Mouse (Mus musculus) liver, adult 2 months (tissue): ENCODE results near the gene Phf13. TPM values are rescaled to one million over a fixed set of nuclear protein-coding genes. Genes with fewer than 3 reads are reported as not detected.
A peak's percentile ranks its signal among the peaks of the same experiment; 100 is the strongest.

Experiments
- DNase-seq: peaks from one replicate; pipeline ENCODE4 v3.0.0-alpha.2; 2011; ENCODE audit warnings: low read depth, low spot score; ENCODE audit errors: extremely low read depth
- H3K27ac ChIP-seq: fragments of 200-500 bp; replicated peaks from 2 replicates; pipeline ENCODE4 v1.5.1; 2012; ENCODE audit warnings: low read depth, mild to moderate bottlenecking, control low read depth, inconsistent platforms, low read length; ENCODE audit not compliant: insufficient read depth
- H3K27me3 ChIP-seq: fragments of 200-500 bp; 2 replicates; pipeline ENCODE4 v1.6.1; 2012; ENCODE audit warnings: mild to moderate bottlenecking, moderate library complexity, low read length, inconsistent platforms; ENCODE audit not compliant: control insufficient read depth, insufficient read depth
- H3K36me3 ChIP-seq: fragments of 200-500 bp; 2 replicates; pipeline ENCODE4 v1.6.1; 2012; ENCODE audit warnings: low read length, inconsistent platforms; ENCODE audit not compliant: control insufficient read depth, insufficient read depth
- H3K4me1 ChIP-seq: fragments of 200-500 bp; 2 replicates; pipeline ENCODE4 v1.6.1; 2011; ENCODE audit warnings: low read length; ENCODE audit not compliant: control insufficient read depth, insufficient read depth
- H3K4me3 ChIP-seq: fragments of 200-500 bp; 2 replicates; pipeline ENCODE4 v1.5.1; 2011; ENCODE audit warnings: low read depth, mild to moderate bottlenecking, control low read depth, low read length, moderate library complexity; ENCODE audit not compliant: insufficient read depth
- H3K79me2 ChIP-seq: fragments of 200-500 bp; 2 replicates; pipeline ENCODE4 v1.6.1; 2012; ENCODE audit warnings: inconsistent platforms, mild to moderate bottlenecking, low read length, moderate library complexity; ENCODE audit not compliant: control insufficient read depth, insufficient read depth
- H3K9ac ChIP-seq: fragments of 200-500 bp; 2 replicates; pipeline ENCODE4 v1.6.1; 2012; ENCODE audit warnings: low read depth, mild to moderate bottlenecking, control low read depth, inconsistent platforms, low read length
- CTCF ChIP-seq: fragments of 200-500 bp; IDR thresholded peaks from 2 replicates; pipeline ENCODE4 v1.5.1; 2011; ENCODE audit warnings: low read depth, low read length, control low read depth
- POLR2A ChIP-seq: fragments of 200-500 bp; IDR thresholded peaks from 2 replicates; pipeline ENCODE4 v1.6.1; 2011; ENCODE audit warnings: low read length, control low read depth; ENCODE audit not compliant: insufficient read depth; ENCODE audit errors: extremely low read depth
- WGBS: fragments of 180-500 bp; shearing (Covaris S2); methylation state at CpG from one replicate; pipeline ENCODE4 v1.1.7; 2018; 5-methylcytosine and 5-hydroxymethylcytosine counted together
- polyA plus RNA-seq: library from polyadenylated mRNA; depleted of rRNA; stranded (reverse); fragments of >200 nt; gene quantifications from 2 replicates; pipeline ENCODE4 v1.2.3, GENCODE M21; 2012
- total RNA-seq: library from RNA; depleted of rRNA; stranded (reverse); fragments of >200 nt; gene quantifications from 2 replicates; pipeline ENCODE4 v1.2.3, GENCODE M21; 2014

Gene Phf13
- total and polyA plus RNA-seq, 2 experiments, result 1.3 to 2.7 TPM

DNA sequence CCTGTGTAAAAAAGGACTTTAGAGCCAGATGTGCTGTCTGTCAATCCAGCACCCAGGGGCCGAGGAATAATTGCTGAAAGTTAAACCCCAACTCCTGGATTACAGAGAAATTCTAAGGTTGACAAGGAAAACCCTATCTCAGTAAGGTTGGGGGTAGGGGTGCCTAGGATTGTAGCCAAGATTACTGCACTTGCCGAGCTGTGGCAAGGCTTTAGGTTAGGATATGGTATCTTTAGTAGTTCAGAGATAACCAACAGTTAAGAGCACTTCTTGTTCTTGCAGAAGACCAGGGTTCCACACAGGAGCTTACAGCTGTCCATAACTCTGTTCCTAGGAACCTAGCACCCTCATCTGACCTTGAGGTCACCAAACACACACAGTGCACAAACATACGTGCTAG is 1.6 kb upstream of the Phf13 start:
- H3K9ac ChIP-seq, result no peak overlapping the region
- no peak overlapping the region for H3K4me3 ChIP-seq
- H3K36me3 ChIP-seq, result no peaks in the 10 kb centered on the region
- TF ChIP-seq CTCF, result no peak
- H3K27ac ChIP-seq, result no peak overlapping the region
- no peaks in the 10 kb centered on the region for H3K27me3 ChIP-seq
- no peaks in the 10 kb centered on the region for H3K4me1 ChIP-seq
- WGBS, result 28% methylated on average over 3 of the region's 3 CpGs
- 0 out of 2 replicates have a peak, but pooled peaks cover 7% of the 10 kb centered on the region for H3K79me2 ChIP-seq
- DNase-seq, result no peak

DNA sequence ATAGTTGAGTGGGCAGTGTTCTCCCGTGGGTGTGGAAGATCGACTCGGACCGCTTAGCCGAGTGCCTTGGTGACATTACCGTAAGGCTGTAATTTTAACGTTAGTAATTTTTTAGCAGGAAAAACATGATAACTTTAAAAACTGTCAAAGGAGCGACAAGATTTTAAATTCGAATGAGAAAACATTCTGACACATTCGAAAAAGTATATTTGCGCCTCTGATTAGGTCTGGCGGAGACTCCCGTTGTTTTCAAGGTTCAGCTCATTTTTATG is 829 bp upstream of the Phf13 start:
- Histone ChIP-seq H3K36me3 (no peaks in the 10 kb centered on the region), H3K27me3 (no peaks in the 10 kb centered on the region), H3K4me1 (no peaks in the 10 kb centered on the region), H3K4me3 (peak overlapping the region; percentile 87), H3K9ac (peak overlapping the region; percentile 87), H3K27ac (peak overlapping the region; percentile 81), H3K79me2 (0 out of 2 replicates have a peak, but pooled peaks cover 7% of the 10 kb centered on the region)
- under 1% methylated on average over 13 of the region's 13 CpGs for WGBS
- DNase-seq, result no peak
- TF ChIP-seq POLR2A (no peak), CTCF (no peak)

DNA sequence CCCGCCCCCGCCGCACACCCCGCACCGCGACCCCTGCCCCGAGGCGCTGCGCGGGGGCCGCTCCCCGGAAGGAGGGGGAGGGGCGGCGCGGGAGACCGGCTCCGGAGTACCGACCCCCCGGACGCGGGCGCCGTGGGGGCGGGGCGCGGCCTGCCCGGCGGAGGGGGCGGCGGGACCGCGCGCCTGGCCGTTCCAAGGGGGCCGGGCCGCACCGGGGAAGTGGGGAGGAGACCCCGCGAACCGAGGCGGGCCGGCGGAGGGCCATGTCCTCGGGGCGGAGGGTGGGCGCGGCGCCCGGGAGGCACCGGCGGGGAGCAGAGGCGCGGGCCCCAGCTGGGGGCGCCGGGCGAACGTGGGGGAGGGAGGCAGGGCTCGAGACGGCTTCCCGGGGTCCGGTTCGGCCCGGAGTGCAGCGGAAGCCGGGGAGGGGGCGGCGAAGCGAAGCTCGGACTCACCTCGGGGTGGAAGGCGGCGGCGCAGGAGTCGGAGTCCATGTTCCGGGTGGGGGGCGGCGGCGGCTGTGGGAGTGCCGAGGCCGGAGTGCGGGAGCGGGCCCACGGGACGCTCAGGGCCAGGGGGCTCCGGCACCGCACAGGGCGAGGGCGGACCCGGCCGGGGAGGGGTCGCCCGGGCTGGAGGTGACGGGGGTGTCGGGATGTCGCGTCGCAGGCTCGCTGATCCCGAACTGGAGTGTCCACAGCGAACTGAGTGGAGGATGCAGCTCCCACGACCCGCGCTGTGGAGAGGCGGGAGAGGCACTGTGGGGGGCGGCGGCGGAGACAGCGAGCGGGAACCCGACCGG is 486 bp downstream of the Phf13 start:
- H3K36me3 ChIP-seq, result no peaks in the 10 kb centered on the region; the same call in 1 of the 2 replicates
- DNase-seq, result no peak
- WGBS, result under 1% methylated on average over 80 of the region's 111 CpGs
- TF ChIP-seq CTCF, result no peak
- TF ChIP-seq POLR2A, result 0 out of 2 replicates have a peak, but pooled peaks have one; percentile 40
- peak overlapping the region; percentile 37; the same call in 1 of the 2 replicates for H3K27ac ChIP-seq
- H3K4me1 ChIP-seq, result no peaks in the 10 kb centered on the region
- 0 out of 2 replicates have a peak, but pooled peaks cover 7% of the 10 kb centered on the region for H3K79me2 ChIP-seq
- no peaks in the 10 kb centered on the region for H3K27me3 ChIP-seq
- peak overlapping the region; percentile 91 for H3K9ac ChIP-seq
- peak overlapping the region; percentile 93 for H3K4me3 ChIP-seq

DNA sequence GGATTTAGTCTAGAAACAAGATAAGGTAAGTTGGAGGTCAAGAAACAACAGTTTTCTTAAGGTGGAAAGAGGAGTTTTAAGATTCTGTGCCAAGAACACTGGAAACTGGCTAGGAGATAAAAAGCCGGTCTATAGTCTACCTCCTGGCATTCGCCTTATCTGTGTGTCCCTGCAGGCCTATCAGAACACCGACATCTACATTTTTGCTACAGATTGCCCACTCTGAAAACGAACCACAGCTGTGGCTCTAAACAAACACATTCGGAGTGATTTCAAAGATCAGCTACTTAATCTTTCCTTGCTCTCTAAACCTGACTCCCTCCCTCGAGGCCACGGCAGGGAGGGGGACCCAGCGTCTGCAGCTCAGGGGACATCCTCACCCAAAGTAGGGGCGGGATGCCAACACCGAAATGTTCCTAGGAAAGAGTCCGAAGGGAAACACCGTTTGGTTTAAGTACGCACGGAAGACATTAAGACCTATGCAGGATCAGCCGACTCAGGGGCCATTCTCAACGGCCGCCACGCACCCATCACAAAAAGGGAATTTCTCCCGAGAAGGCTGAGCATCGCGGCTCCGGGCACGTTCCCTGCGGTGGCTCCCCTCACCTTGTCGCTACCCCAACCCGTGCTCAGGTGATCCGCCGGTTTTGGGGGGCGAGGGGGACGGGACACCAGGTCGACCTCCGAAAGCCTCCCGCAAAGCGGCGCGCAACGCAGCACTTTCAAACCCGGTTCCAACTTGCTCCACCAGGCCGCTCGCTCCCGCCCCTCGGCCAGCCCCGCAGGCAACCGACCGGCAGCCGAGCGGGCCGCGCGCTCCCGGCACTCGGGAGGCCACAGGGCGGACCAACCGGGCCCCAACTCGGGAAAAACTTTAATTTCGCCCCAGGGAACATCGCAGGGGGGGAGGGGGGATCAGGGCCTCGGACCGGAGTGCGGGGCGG is 1.6 kb downstream of the Phf13 start:
- H3K27ac ChIP-seq, result no peak overlapping the region
- H3K9ac ChIP-seq, result peak overlapping the region; percentile 91
- peak overlapping the region; percentile 93 for H3K4me3 ChIP-seq
- no peaks in the 10 kb centered on the region for H3K27me3 ChIP-seq
- H3K36me3 ChIP-seq, result no peaks in the 10 kb centered on the region; the same call in 1 of the 2 replicates
- H3K79me2 ChIP-seq, result 0 out of 2 replicates have a peak, but pooled peaks cover 7% of the 10 kb centered on the region
- no peaks in the 10 kb centered on the region for H3K4me1 ChIP-seq
- WGBS, result 13% methylated on average over 60 of the region's 61 CpGs
- TF ChIP-seq CTCF (no peak), POLR2A (no peak)
- DNase-seq, result no peak

DNA sequence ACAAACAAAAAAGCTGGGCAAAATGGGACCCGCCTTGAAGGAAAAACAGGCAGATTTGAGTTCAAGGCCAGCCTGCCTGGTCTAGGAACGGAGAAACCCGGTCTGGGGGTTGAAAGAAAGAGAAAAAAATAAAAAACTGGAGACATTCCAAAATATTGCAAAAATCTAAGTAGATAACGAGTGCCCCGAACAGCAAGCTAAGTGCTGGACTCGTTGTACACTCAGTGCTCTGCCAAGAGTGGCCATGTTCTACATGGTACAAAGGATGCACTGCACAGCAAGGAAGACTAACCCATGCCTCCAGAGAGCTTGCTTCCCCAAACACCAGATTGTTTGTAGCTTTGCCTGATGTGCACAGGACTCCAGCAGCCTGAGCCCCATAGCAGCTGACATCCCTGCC is 3.0 kb downstream of the Phf13 start:
- H3K4me1 ChIP-seq, result peaks cover 4% of the 10 kb centered on the region
- no peak overlapping the region for H3K4me3 ChIP-seq
- no peak for DNase-seq
- H3K36me3 ChIP-seq, result no peaks in the 10 kb centered on the region; the same call in 1 of the 2 replicates
- no peaks in the 10 kb centered on the region for H3K27me3 ChIP-seq
- peaks cover 14% of the 10 kb centered on the region; the same call in 1 of the 2 replicates for H3K79me2 ChIP-seq
- no peak overlapping the region for H3K27ac ChIP-seq
- TF ChIP-seq CTCF (no peak), POLR2A (no peak)
- WGBS, result 29% methylated on average over 6 of the region's 6 CpGs
- H3K9ac ChIP-seq, result no peak overlapping the region
